Mouse (Mus musculus): ENCODE data around the gene Spdef. TPM values are rescaled to one million over a fixed set of nuclear protein-coding genes. Genes with fewer than 3 reads are reported as not detected.

Gene Spdef
- polyA plus RNA-seq, 2 experiments from 2014 or later = 0.50 TPM; not detected in 1

GRCm38 (mm10) chr17:27724327-27724726 is 4.4 kb downstream of the Spdef start:
- ATAC-seq = no peak

- no peak for ATAC-seq
Observed at GRCm38 (mm10) chr17:27721125-27721664, 7.6 kb downstream of the Spdef start.

GRCm38 (mm10) chr17:27720326-27720725 is 8.4 kb downstream of the Spdef start:
- no peak for ATAC-seq

GRCm38 (mm10) chr17:27719663-27720062 is 9.1 kb downstream of the Spdef start:
- ATAC-seq = no peak

GRCm38 (mm10) chr17:27718250-27718649 is 10.5 kb downstream of the Spdef start:
- ATAC-seq = no peak

- ATAC-seq = no peak
Observed at GRCm38 (mm10) chr17:27716804-27717203, 12.0 kb downstream of the Spdef start.

- ATAC-seq = no peak
Observed at GRCm38 (mm10) chr17:27712832-27713231, 15.9 kb downstream of the Spdef start.

- no peak for ATAC-seq
Observed at GRCm38 (mm10) chr17:27709650-27710049, 19.1 kb downstream of the Spdef start.

- no peak for ATAC-seq
Observed at GRCm38 (mm10) chr17:27707954-27708661, 20.6 kb downstream of the Spdef start.

- ATAC-seq = no peak
Observed at GRCm38 (mm10) chr17:27705661-27706060, 23.1 kb downstream of the Spdef start.

- no peak for ATAC-seq
Observed at GRCm38 (mm10) chr17:27703961-27704621, 24.7 kb downstream of the Spdef start.

GRCm38 (mm10) chr17:27702518-27702917 is 26.2 kb downstream of the Spdef start:
- ATAC-seq = no peak

- no peak for ATAC-seq
Observed at GRCm38 (mm10) chr17:27701856-27702255, 26.9 kb downstream of the Spdef start.

- ATAC-seq = no peak
Observed at GRCm38 (mm10) chr17:27700812-27701211, 27.9 kb downstream of the Spdef start.

GRCm38 (mm10) chr17:27699641-27700244 is 29.0 kb downstream of the Spdef start:
- ATAC-seq = no peak

- ATAC-seq = no peak
Observed at GRCm38 (mm10) chr17:27690993-27691693, 37.6 kb downstream of the Spdef start.

- no peak for ATAC-seq
Observed at GRCm38 (mm10) chr17:27686395-27686794, 42.4 kb downstream of the Spdef start.

- ATAC-seq = no peak
Observed at GRCm38 (mm10) chr17:27685550-27685913, 43.2 kb downstream of the Spdef start.

GRCm38 (mm10) chr17:27684886-27685549 is 43.7 kb downstream of the Spdef start:
- ATAC-seq = no peak

- ATAC-seq = no peak
Observed at GRCm38 (mm10) chr17:27678924-27679813, 49.6 kb downstream of the Spdef start.

- ATAC-seq = no peak
Observed at GRCm38 (mm10) chr17:27677756-27678155, 51.0 kb downstream of the Spdef start.

Data from activated CD4-positive, CD25-positive, alpha-beta regulatory T cell, adult 4 months (primary cell).